Mouse (Mus musculus) cerebellum, adult 11-12 months (tissue): ENCODE measurements around the gene Gas2l1.
"Not testable (repeated sequence)": the region's sequence is repeated elsewhere in the genome, so short reads cannot be mapped to it uniquely, and the experiment has no call there.

Experiments
- DNase-seq: peaks from one replicate; pipeline ENCODE4 v3.0.0; 2022

The Gas2l1 gene

GRCm38 (mm10) chr11:5065056-5065821 is at the start of gene Gas2l1:
Gas2l1 (minus strand) TSS chr11:5065327.
- peak; percentile 85 for DNase-seq

DNA sequence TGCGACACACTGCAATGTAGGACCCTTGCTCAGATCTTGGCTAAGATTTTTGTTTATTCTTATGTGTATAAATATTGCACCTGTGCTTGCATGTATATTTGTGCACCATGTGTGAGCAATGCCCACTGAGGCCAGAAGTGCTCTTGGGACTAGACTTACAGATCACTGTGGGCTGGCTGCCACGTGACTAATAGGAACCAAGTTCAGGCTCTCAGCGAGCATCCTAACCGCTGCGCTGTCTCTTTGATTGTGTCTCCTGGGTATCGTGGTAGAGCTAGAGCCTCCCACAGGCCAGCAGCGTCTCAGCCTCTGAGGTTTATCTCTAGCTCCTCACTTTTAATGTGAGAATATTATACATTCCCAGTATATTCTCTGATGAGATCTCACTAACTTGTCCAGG is 48.5 kb upstream of the Gas2l1 start:
- DNase-seq: no peak

GRCm38 (mm10) chr11:5109441-5109840 is 44.3 kb upstream of the Gas2l1 start:
- DNase-seq: no peak

GRCm38 (mm10) chr11:5103986-5104509 is 38.9 kb upstream of the Gas2l1 start:
- DNase-seq: no peak

DNA sequence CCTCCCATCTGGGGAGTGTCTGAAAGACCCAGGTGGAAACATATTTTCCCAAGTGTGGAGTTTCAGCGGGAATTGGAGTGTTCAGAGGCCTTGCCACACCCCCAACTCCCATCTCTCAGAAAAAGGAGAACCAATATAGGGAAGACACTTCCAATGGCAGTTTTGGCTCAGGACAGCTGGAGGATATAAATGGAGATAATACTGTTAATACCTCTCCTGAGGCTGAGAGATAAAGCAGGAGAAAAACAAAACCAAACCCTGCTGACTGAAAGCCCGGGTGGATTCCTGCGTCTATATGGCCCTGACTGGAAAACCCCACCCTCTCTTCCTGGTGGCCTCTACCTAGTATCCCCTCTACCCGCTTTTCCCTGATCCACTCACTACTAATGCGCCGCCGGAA is 37.3 kb upstream of the Gas2l1 start:
- no peak for DNase-seq

GRCm38 (mm10) chr11:5101641-5102040 is 36.5 kb upstream of the Gas2l1 start:
- peak; percentile 31 for DNase-seq

- peak; percentile 45 for DNase-seq
Observed at GRCm38 (mm10) chr11:5100801-5101200, 35.7 kb upstream of the Gas2l1 start.

GRCm38 (mm10) chr11:5100283-5100682 is 35.2 kb upstream of the Gas2l1 start:
- DNase-seq: peak; percentile 42

GRCm38 (mm10) chr11:5099576-5100183 is 34.6 kb upstream of the Gas2l1 start:
- peak; percentile 80 for DNase-seq

DNA sequence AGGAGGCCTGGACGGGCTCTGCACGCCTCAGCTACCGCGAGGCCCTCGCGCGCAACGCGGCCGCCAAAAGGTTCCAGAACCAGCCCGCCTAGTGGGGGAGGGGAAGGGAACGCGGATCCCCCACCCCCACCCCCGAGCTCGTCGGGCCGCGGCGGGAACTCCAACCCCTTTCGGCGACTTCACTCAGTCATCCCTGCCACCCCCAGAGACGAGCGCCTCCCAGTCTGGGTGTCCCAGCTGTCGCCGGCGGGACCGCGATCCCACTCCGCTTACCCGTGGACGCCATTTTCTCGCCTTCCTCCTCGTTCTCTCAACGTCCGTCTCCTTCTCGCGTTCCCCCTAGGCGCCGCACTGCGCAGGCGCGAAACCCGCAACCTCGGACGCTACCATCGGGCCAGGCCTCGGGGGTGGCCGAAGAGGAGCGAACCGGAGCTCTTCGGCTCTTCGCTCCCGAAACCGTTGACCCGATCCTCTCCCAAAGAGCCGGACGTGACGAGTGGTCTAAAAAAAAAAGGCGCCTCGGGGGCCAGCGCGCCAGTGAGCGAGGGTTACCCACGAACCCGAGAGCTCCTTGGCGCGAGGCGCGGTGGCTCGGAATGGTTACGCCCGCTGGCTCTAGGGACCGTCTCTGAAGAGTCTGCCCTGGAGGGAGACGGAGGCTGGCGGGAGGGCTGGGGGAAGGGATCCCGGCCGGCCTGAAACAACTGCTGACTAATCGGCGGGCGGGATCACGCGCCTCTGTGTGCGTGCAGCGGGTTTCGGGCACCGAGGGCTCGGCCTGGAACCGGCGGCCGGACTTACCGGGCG is 33.8 kb upstream of the Gas2l1 start, which contains the start of the genes Rhbdd3 and Ewsr1:
Gene Rhbdd3 (plus strand): TSS at position 191 of the 807 bp plus-strand sequence.
Gene Ewsr1 (minus strand): TSS at position 531 of the 807 bp plus-strand sequence.
- peak; percentile 97 for DNase-seq

DNA sequence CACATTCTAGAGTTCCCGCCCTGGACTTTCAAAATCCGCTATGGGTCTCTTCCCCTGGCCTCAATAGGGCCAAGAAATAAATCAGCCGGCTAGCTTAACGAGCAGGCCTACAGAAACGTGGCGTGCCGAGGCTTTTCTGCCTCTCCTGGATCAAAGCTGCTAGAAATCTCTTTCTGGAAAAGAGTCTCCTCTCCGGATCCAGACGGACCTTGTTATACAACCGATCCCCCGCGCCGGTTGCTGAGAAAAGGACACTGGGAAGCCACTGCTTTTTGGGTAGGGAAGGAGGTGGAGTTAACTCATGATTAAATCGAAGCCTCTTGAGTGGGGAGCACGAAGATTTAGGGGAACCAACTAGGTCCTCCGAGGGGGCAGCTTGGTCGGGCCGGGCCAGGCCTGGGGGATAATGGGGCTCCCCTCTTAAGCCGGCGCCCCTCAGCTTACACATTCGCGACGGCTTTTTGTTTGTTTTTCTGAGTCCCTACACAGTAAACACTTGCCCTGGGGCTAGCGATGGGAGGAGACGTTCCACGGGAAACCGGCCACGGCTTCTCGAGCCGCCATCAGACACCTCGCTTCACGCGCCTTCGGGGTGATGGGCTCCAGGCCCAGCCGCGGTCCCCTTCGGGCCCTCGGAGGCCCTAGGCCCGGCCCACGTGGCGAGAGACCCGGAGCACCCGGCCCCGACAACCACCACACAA is 33.1 kb upstream of the Gas2l1 start:
- DNase-seq: peak; percentile 63

GRCm38 (mm10) chr11:5096480-5097020 is 31.4 kb upstream of the Gas2l1 start:
- no peak for DNase-seq

GRCm38 (mm10) chr11:5095877-5096276 is 30.8 kb upstream of the Gas2l1 start:
- no peak for DNase-seq

DNA sequence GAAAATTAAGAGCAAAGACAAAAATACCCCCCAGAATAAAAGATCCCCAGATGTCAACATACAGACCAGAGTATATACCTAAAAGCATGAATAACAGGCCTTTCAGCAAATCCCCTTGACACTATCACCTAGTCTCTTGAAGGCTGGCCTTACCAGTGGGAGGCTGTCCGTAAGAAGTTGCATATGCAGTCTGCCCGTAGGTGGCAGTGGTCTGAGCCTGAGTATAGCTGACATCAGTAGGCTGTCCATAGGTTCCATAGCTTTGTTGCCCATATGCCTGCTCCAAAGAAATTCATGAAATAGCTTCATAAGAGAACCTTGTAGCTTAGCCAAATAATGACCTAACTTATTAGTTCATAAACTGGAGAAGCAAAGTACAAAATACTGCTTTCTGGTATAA is 26.6 kb upstream of the Gas2l1 start:
- DNase-seq: no peak

GRCm38 (mm10) chr11:5089147-5089546 is 24.0 kb upstream of the Gas2l1 start:
- no peak for DNase-seq

DNA sequence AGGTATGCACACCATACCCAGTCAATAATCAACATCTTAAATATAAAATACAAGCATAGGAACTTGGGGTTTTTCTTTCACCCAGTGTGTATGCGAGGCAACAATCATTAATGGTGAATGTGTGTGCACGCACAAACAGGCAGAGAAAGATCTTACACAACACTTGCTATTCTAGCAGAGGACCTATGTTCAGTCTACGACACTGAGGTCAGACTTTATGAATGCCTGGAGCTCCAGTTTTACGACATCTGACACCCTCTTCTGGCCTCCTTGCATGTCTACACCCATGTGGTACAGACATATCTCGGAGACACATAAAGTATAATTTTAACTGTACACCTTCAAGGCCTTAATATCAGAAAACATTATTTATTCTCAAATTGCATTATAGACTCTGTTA is 11.7 kb upstream of the Gas2l1 start:
- not testable (repeated sequence) for DNase-seq

DNA sequence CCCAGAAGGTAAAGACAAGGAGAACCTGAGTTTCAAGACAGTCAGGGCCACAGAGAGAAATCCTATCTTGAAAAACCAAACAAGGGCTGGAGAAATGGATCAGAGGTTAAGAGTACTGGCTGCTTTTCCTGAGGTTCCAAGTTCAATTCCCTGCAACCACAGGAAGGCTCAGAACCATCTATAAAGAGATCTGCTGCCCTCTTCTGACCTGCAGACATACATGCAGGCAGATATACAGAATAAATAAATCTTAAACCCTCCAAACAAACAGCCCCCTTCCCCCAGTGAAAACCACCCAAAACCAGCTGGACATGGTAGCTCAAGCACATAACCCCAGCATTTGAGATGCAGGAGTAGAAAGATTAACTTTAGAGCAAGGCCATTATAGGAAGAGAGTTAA is 10.6 kb upstream of the Gas2l1 start:
- DNase-seq: no peak

GRCm38 (mm10) chr11:5074882-5075281 is 9.8 kb upstream of the Gas2l1 start:
- no peak for DNase-seq

- DNase-seq: no peak
Observed at GRCm38 (mm10) chr11:5068126-5068971, 3.2 kb upstream of the Gas2l1 start.

GRCm38 (mm10) chr11:5067063-5067462 is 1.9 kb upstream of the Gas2l1 start:
- no peak for DNase-seq
